Mouse (Mus musculus) CD4-positive helper T cell, adult 2 months (primary cell): ENCODE measurements around the gene Hnrnpm.

Experiments used
- DNase-seq: peaks from one replicate; pipeline ENCODE4 v3.0.0-alpha.2; 2012; ENCODE audit warnings: low read depth, missing footprints, low spot score

The Hnrnpm gene

DNA sequence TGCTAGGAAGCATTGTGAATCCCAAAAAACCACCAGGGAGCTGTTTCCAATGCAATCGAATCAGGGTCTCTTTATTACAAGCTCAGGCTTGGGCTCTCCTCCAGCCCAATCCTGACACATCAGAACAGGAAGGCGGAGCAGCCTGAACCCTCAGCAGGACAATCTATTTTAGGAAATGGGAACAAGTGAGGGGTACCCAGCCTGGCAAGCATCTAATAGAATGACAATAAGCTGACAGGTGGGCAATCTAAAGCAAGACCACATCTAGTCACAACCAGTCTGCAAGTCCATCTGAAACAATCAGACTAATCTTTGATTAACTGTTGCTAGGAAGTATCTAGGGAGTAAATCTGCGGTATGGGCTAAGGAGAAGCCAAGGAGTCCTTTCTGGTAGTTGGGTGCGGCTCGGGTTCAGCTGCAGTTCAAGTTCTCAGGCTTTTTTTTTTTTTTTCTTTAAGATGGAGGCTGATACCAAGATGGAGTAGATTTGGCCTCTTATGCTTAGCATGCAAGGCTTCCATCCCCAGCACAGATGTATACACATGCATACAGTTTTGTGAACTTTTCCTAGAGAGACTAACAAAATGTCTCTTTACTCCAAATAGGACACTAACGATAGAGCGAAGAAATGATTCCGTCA lies 86.7 kb downstream of the Hnrnpm start:
- no peak for DNase-seq

- DNase-seq = no peak
Measured at GRCm38 (mm10) chr17:33598506-33598905, 88.2 kb downstream of the Hnrnpm start.

- DNase-seq = no peak
Measured at GRCm38 (mm10) chr17:33597271-33597670, 89.4 kb downstream of the Hnrnpm start.
